Mouse (Mus musculus) testis, adult 2 months (tissue): ENCODE data around the gene Bmpr1a.

Source experiments
- CTCF ChIP-seq: fragments of 200-500 bp; IDR thresholded peaks from 2 replicates; pipeline ENCODE4 v1.5.1; 2012; ENCODE audit warnings: low read depth, mild to moderate bottlenecking, inconsistent platforms, low read length, moderate library complexity; ENCODE audit not compliant: control insufficient read depth, insufficient read depth, insufficient replicate concordance
- POLR2A ChIP-seq: fragments of 200-500 bp; IDR thresholded peaks from 2 replicates; pipeline ENCODE4 v1.6.1; 2012; ENCODE audit warnings: low read depth, mild to moderate bottlenecking, inconsistent platforms, low read length, moderate library complexity; ENCODE audit not compliant: control insufficient read depth

GRCm38 (mm10) chr14:34363490-34364253, 139.5 kb downstream of the Bmpr1a start:
- TF ChIP-seq CTCF (no peak), POLR2A (no peak)
